Mouse (Mus musculus) C2C12 (cell line): ENCODE results near the gene Eif2a.

Experiments used
- CTCF ChIP-seq: IDR thresholded peaks from one replicate; pipeline ENCODE4 v1.5.1; 2011; ENCODE audit not compliant: control insufficient read depth, insufficient read depth, insufficient read length
- FOSL1 ChIP-seq: IDR thresholded peaks from one replicate; pipeline ENCODE4 v1.8.0; 2011; ENCODE audit warnings: mild to moderate bottlenecking, low read length; ENCODE audit not compliant: poor library complexity, insufficient read depth, severe bottlenecking
- MAX ChIP-seq: IDR thresholded peaks from one replicate; pipeline ENCODE4 v1.6.1; 2011; ENCODE audit warnings: mild to moderate bottlenecking, control low read depth
- MYOD1 ChIP-seq: IDR thresholded peaks from one replicate; pipeline ENCODE4 v1.6.1; 2011; ENCODE audit warnings: low read depth; ENCODE audit not compliant: control insufficient read depth, insufficient read length
- MYOG ChIP-seq: IDR thresholded peaks from one replicate; pipeline ENCODE4 v1.6.1; 2011; ENCODE audit not compliant: control insufficient read depth, insufficient read length; ENCODE audit errors: extremely low read depth

- TF ChIP-seq CTCF, result no peak
- TF ChIP-seq MYOG, result no peak
- no peak for TF ChIP-seq MYOD1
- no peak for TF ChIP-seq FOSL1
- TF ChIP-seq MAX, result no peak
Observed at GRCm38 (mm10) chr3:58478755-58479455, 46.7 kb upstream of the Eif2a start.
